Mouse (Mus musculus): ENCODE measurements at regions not wholly inside any gene's neighbourhood (a gene's known extent, or its start where the extent isn't known, plus 50 kb on each side); places are given as distances from the start of the nearest gene placed in this dataset.

- Histone ChIP-seq H3K9me3 (ENCODE audit: control insufficient read depth, low read length) (no peaks in the 10 kb centered on the region), H3K27ac (no peak overlapping the region), H3K4me3 (replicated peaks; ENCODE audit: low read length) (no peak overlapping the region), H3K4me1 (replicated peaks; ENCODE audit: control insufficient read depth, insufficient read depth, low read length) (no peaks in the 10 kb centered on the region), H3K27me3 (ENCODE audit: control insufficient read depth, insufficient read depth, low read length) (no peaks in the 10 kb centered on the region), H3K36me3 (replicated peaks; ENCODE audit: control insufficient read depth, insufficient read depth) (no peaks in the 10 kb centered on the region), H3K9ac (no peak overlapping the region), H3K4me2 (replicated peaks) (no peak overlapping the region)
- ATAC-seq (ENCODE audit: low FRiP score), result no peak
- WGBS, result 68% methylated on average over 6 of the region's 6 CpGs
- DNase-seq (ENCODE audit: low spot score), result peak; percentile 29
Observed at GRCm38 (mm10) chr2:45836546-45837221, 719.5 kb upstream of the Zeb2 start.

DNA sequence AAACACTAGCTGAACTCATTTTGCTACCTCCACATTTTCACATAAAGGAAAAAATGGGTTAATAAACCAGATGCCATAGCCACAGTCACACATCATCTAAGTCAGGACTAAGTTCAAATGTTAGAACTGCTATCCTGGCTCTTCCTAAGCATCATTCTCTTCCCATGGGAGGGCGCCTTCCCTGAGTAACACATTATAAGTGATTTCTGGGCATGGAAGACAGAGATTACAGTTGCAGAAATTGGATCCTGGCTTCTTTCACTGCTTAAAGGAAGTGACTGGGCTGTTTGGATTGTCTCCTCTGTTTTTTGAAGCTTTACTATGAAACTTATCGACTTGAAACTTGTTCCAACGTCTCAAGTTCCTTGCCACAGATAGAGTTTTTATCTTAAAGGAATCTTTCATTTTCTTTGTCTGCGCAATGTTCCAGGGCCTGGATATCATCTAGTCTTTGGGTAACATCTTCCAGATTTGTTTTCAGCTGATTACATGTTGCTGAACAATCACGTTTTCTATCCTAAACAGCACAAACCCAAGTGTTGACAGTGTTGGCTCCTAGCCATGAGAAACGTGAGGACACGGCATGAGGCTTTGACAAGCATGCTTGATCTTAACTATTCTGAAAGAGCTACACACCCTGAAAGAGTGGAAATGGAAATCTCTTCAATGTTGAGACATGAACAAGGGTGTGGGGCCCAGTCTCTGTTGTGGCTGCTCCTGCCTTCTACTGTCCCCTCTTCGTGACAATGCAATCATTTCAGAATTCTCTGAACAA lies 700.9 kb upstream of the Zeb2 start:
- H3K27me3 ChIP-seq (ENCODE audit: control insufficient read depth, insufficient read depth, low read length), result no peaks in the 10 kb centered on the region
- H3K4me1 ChIP-seq (replicated peaks; ENCODE audit: control insufficient read depth, insufficient read depth, low read length), result no peaks in the 10 kb centered on the region
- 84% methylated on average over 8 of the region's 8 CpGs for WGBS
- H3K4me2 ChIP-seq (replicated peaks), result no peak overlapping the region
- H3K36me3 ChIP-seq (replicated peaks; ENCODE audit: control insufficient read depth, insufficient read depth), result no peaks in the 10 kb centered on the region
- no peak overlapping the region for H3K27ac ChIP-seq
- DNase-seq (ENCODE audit: low spot score) (no peak), ATAC-seq (ENCODE audit: low FRiP score) (no peak)
- no peaks in the 10 kb centered on the region for H3K9me3 ChIP-seq (ENCODE audit: control insufficient read depth, low read length)
- no peak overlapping the region for H3K4me3 ChIP-seq (replicated peaks; ENCODE audit: low read length)
- no peak overlapping the region for H3K9ac ChIP-seq

DNA sequence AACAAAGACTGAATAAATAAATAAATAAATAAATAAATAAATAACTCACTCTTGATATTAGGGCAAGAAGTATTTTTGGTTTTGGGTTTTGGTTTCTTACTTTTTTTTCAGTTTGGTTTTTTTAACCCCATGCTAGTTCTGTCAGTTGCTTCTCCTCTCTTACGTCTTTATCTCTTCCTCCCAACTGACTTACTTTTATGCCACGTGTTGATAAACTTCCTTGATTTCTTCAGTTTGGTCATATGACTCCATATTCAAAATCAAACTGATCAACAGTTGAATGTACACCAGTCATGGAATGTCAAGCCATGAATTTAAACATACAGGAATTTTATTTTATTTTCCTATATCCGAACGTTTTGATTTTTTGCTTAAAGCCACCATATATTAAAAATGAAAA lies 697.5 kb upstream of the Zeb2 start:
- Histone ChIP-seq H3K9me3 (ENCODE audit: control insufficient read depth, low read length) (no peaks in the 10 kb centered on the region), H3K9ac (no peak overlapping the region), H3K4me2 (replicated peaks) (no peak overlapping the region), H3K36me3 (replicated peaks; ENCODE audit: control insufficient read depth, insufficient read depth) (no peaks in the 10 kb centered on the region), H3K4me3 (replicated peaks; ENCODE audit: low read length) (no peak overlapping the region), H3K27ac (no peak overlapping the region), H3K27me3 (ENCODE audit: control insufficient read depth, insufficient read depth, low read length) (no peaks in the 10 kb centered on the region), H3K4me1 (replicated peaks; ENCODE audit: control insufficient read depth, insufficient read depth, low read length) (no peaks in the 10 kb centered on the region)
- WGBS, result 92% methylated on average over 4 of the region's 4 CpGs
- no peak for DNase-seq (ENCODE audit: low spot score)
- no peak for ATAC-seq (ENCODE audit: low FRiP score)

GRCm38 (mm10) chr2:45805329-45805728 lies 688.1 kb upstream of the Zeb2 start:
- no peak for DNase-seq (ENCODE audit: low spot score)
- Histone ChIP-seq H3K4me1 (replicated peaks; ENCODE audit: control insufficient read depth, insufficient read depth, low read length) (no peaks in the 10 kb centered on the region), H3K4me3 (replicated peaks; ENCODE audit: low read length) (no peak overlapping the region), H3K36me3 (replicated peaks; ENCODE audit: control insufficient read depth, insufficient read depth) (no peaks in the 10 kb centered on the region), H3K4me2 (replicated peaks) (no peak overlapping the region), H3K27ac (no peak overlapping the region), H3K9ac (no peak overlapping the region), H3K9me3 (ENCODE audit: control insufficient read depth, low read length) (no peaks in the 10 kb centered on the region), H3K27me3 (ENCODE audit: control insufficient read depth, insufficient read depth, low read length) (no peaks in the 10 kb centered on the region)
- WGBS, result 74% methylated on average over 2 of the region's 2 CpGs
- ATAC-seq (ENCODE audit: low FRiP score), result no peak

DNA sequence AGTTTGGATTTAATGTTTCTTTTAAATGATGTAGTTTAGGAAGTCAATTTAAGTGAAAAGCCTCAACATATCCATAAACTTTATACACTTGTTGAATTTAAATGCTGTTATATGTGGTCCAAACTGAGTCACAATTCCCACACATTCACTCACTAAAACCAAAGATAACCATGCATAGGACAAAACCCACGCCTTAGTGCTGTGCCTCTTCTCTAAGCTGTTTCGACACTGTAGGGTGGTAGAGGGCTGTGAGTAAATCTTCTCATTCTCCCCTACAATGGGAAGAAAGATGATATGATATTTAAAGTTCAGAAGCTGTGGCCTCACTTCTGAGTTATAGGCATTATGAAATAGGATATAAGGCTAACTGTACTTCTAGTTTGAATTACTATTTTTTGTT lies 682.9 kb upstream of the Zeb2 start:
- ATAC-seq (ENCODE audit: low FRiP score) (no peak), DNase-seq (ENCODE audit: low spot score) (no peak)
- no peak overlapping the region for H3K4me2 ChIP-seq (replicated peaks)
- no peaks in the 10 kb centered on the region for H3K9me3 ChIP-seq (ENCODE audit: control insufficient read depth, low read length)
- 87% methylated on average over 2 of the region's 2 CpGs for WGBS
- H3K4me1 ChIP-seq (replicated peaks; ENCODE audit: control insufficient read depth, insufficient read depth, low read length), result no peaks in the 10 kb centered on the region
- H3K27ac ChIP-seq, result no peak overlapping the region
- H3K4me3 ChIP-seq (replicated peaks; ENCODE audit: low read length), result no peak overlapping the region
- no peaks in the 10 kb centered on the region for H3K36me3 ChIP-seq (replicated peaks; ENCODE audit: control insufficient read depth, insufficient read depth)
- H3K9ac ChIP-seq, result no peak overlapping the region
- H3K27me3 ChIP-seq (ENCODE audit: control insufficient read depth, insufficient read depth, low read length), result no peaks in the 10 kb centered on the region

- Histone ChIP-seq H3K9me3 (ENCODE audit: control insufficient read depth, low read length) (no peaks in the 10 kb centered on the region), H3K9ac (no peak overlapping the region), H3K36me3 (replicated peaks; ENCODE audit: control insufficient read depth, insufficient read depth) (no peaks in the 10 kb centered on the region), H3K27ac (no peak overlapping the region), H3K4me1 (replicated peaks; ENCODE audit: control insufficient read depth, insufficient read depth, low read length) (0 out of 2 replicates have a peak, but pooled peaks cover 11% of the 10 kb centered on the region), H3K4me2 (replicated peaks) (no peak overlapping the region), H3K4me3 (replicated peaks; ENCODE audit: low read length) (no peak overlapping the region), H3K27me3 (ENCODE audit: control insufficient read depth, insufficient read depth, low read length) (no peaks in the 10 kb centered on the region)
- WGBS, result 59% methylated on average over 3 of the region's 3 CpGs
- ATAC-seq (ENCODE audit: low FRiP score) (no peak), DNase-seq (ENCODE audit: low spot score) (no peak)
Observed at GRCm38 (mm10) chr2:45793561-45793960, 676.4 kb upstream of the Zeb2 start.

DNA sequence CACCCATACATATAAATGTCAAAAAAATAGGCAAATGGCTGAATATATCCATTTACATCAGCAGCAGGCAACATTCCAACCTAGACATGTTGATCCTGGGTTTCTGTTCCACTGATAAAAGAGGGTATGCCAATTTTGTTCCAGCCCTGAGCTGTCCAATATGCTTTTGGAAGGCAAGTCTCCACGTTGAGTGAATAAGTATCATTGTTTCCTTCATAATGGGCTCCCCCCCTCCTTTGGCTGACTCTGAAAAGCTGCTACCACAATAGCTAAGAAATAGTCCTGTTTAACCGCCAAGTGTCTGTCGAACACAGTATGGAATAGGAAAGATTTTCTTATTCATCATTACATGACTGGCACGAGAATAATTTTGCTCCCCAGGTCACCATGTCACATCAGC lies 672.5 kb upstream of the Zeb2 start:
- 9% methylated on average over 4 of the region's 4 CpGs for WGBS
- Histone ChIP-seq H3K27ac (no peak overlapping the region), H3K9me3 (ENCODE audit: control insufficient read depth, low read length) (no peaks in the 10 kb centered on the region), H3K4me1 (replicated peaks; ENCODE audit: control insufficient read depth, insufficient read depth, low read length) (0 out of 2 replicates have a peak, but pooled peaks cover 13% of the 10 kb centered on the region), H3K36me3 (replicated peaks; ENCODE audit: control insufficient read depth, insufficient read depth) (no peaks in the 10 kb centered on the region), H3K27me3 (ENCODE audit: control insufficient read depth, insufficient read depth, low read length) (no peaks in the 10 kb centered on the region), H3K9ac (no peak overlapping the region), H3K4me3 (replicated peaks; ENCODE audit: low read length) (no peak overlapping the region), H3K4me2 (replicated peaks) (no peak overlapping the region)
- ATAC-seq (ENCODE audit: low FRiP score), result peak; percentile 62; the same call in 1 of the 2 replicates
- peak; percentile 39 for DNase-seq (ENCODE audit: low spot score)

DNA sequence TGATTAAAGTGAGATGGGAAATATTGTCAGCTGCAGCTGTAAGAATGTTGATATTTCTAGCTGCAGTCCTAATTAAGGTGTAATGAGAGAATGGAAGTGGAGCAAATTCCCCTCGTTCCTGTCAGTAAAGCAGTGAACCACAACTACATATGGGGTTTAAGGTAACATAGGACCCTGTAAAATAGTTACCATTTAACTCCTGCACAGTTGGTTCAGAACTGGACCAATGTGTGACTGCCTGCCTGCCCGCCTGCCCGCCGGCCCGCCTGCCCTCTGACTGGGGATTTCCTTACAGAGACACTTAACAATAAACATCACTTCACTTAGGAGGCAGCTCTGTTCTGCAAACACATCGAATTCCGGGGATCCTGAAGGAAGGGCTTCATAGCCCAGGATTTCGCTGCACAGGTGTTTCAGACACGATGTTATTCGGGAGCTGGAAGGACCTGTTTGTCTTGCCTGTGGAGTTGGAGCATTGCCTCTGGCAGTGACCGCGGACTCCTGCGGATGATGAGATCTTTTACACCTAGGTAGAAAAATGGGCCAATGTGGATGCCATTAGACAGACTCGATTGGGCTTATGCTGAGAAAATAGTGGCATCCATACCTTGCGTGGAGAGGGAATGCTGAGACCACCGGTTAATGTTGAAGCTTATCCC lies 670.7 kb upstream of the Zeb2 start:
- no peak overlapping the region for H3K9ac ChIP-seq
- no peak overlapping the region for H3K4me2 ChIP-seq (replicated peaks)
- no peaks in the 10 kb centered on the region for H3K36me3 ChIP-seq (replicated peaks; ENCODE audit: control insufficient read depth, insufficient read depth)
- DNase-seq (ENCODE audit: low spot score), result no peak
- WGBS, result 62% methylated on average over 16 of the region's 16 CpGs
- no peak for ATAC-seq (ENCODE audit: low FRiP score)
- no peak overlapping the region for H3K4me3 ChIP-seq (replicated peaks; ENCODE audit: low read length)
- no peaks in the 10 kb centered on the region for H3K27me3 ChIP-seq (ENCODE audit: control insufficient read depth, insufficient read depth, low read length)
- 0 out of 2 replicates have a peak, but pooled peaks cover 19% of the 10 kb centered on the region for H3K4me1 ChIP-seq (replicated peaks; ENCODE audit: control insufficient read depth, insufficient read depth, low read length)
- H3K9me3 ChIP-seq (ENCODE audit: control insufficient read depth, low read length), result no peaks in the 10 kb centered on the region
- no peak overlapping the region for H3K27ac ChIP-seq

GRCm38 (mm10) chr2:45786787-45787186 lies 669.6 kb upstream of the Zeb2 start:
- ATAC-seq (ENCODE audit: low FRiP score) (no peak), DNase-seq (ENCODE audit: low spot score) (no peak)
- H3K4me1 ChIP-seq (replicated peaks; ENCODE audit: control insufficient read depth, insufficient read depth, low read length), result 0 out of 2 replicates have a peak, but pooled peaks cover 19% of the 10 kb centered on the region
- H3K4me2 ChIP-seq (replicated peaks), result no peak overlapping the region
- H3K9ac ChIP-seq, result no peak overlapping the region
- no peak overlapping the region for H3K4me3 ChIP-seq (replicated peaks; ENCODE audit: low read length)
- 44% methylated on average over 6 of the region's 6 CpGs for WGBS
- H3K27me3 ChIP-seq (ENCODE audit: control insufficient read depth, insufficient read depth, low read length), result no peaks in the 10 kb centered on the region
- H3K27ac ChIP-seq, result no peak overlapping the region
- H3K9me3 ChIP-seq (ENCODE audit: control insufficient read depth, low read length), result no peaks in the 10 kb centered on the region
- no peaks in the 10 kb centered on the region for H3K36me3 ChIP-seq (replicated peaks; ENCODE audit: control insufficient read depth, insufficient read depth)
